Mouse (Mus musculus) limb, embryonic 13.5 days (tissue): ENCODE results near the gene Entr1. TPM values are rescaled to one million over a fixed set of nuclear protein-coding genes. Genes with fewer than 3 reads are reported as not detected.

Source experiments
- ATAC-seq: fragments of 200-750 bp; cut with Nextera tagmentation; 2 replicates; pipeline ENCODE4 v1.8.0; 2017; ENCODE audit warnings: low read depth, moderate number of reproducible peaks, moderate TSS enrichment; ENCODE audit not compliant: low FRiP score
- H3K27ac ChIP-seq: fragments of 300-500 bp; sonication (generic); 2 replicates; pipeline ENCODE4 v1.5.1; 2015; ENCODE audit warnings: inconsistent platforms, mild to moderate bottlenecking, moderate library complexity
- H3K27me3 ChIP-seq: fragments of 300-500 bp; sonication (generic); 2 replicates; pipeline ENCODE4 v1.6.1; 2015; ENCODE audit warnings: mild to moderate bottlenecking, inconsistent platforms
- H3K36me3 ChIP-seq: fragments of 300-500 bp; sonication (generic); 2 replicates; pipeline ENCODE4 v1.6.1; 2015; ENCODE audit warnings: inconsistent platforms, mild to moderate bottlenecking, moderate library complexity
- H3K4me1 ChIP-seq: fragments of 300-500 bp; sonication (generic); 2 replicates; pipeline ENCODE4 v1.6.1; 2015; ENCODE audit warnings: inconsistent platforms
- H3K4me2 ChIP-seq: fragments of 300-500 bp; sonication (generic); replicated peaks from 2 replicates; pipeline ENCODE4 v1.6.1; 2015; ENCODE audit warnings: inconsistent platforms, mild to moderate bottlenecking, moderate library complexity
- H3K4me3 ChIP-seq: fragments of 300-500 bp; sonication (generic); 2 replicates; pipeline ENCODE4 v1.5.1; 2015; ENCODE audit warnings: moderate library complexity, mild to moderate bottlenecking, inconsistent platforms
- H3K9ac ChIP-seq: fragments of 300-500 bp; sonication (generic); 2 replicates; pipeline ENCODE4 v1.6.1; 2015; ENCODE audit warnings: mild to moderate bottlenecking, inconsistent platforms
- H3K9me3 ChIP-seq: fragments of 300-500 bp; sonication (generic); 2 replicates; pipeline ENCODE4 v1.6.1; 2016; ENCODE audit warnings: inconsistent platforms
- WGBS: fragments of 180-500 bp; shearing (Covaris S2); methylation state at CpG from one replicate; pipeline ENCODE4 v1.1.7; 2015; 5-methylcytosine and 5-hydroxymethylcytosine counted together
- polyA plus RNA-seq: library from polyadenylated mRNA; unstranded; fragments of >200 nt; fragmentation: Nextera tagmentation; extraction: Ambion mirVana; gene quantifications from 2 replicates; pipeline ENCODE4 v1.2.1, GENCODE M21; 2015

The Entr1 gene
- polyA plus RNA-seq, 1 experiment from 2014 or later = 146 TPM

DNA sequence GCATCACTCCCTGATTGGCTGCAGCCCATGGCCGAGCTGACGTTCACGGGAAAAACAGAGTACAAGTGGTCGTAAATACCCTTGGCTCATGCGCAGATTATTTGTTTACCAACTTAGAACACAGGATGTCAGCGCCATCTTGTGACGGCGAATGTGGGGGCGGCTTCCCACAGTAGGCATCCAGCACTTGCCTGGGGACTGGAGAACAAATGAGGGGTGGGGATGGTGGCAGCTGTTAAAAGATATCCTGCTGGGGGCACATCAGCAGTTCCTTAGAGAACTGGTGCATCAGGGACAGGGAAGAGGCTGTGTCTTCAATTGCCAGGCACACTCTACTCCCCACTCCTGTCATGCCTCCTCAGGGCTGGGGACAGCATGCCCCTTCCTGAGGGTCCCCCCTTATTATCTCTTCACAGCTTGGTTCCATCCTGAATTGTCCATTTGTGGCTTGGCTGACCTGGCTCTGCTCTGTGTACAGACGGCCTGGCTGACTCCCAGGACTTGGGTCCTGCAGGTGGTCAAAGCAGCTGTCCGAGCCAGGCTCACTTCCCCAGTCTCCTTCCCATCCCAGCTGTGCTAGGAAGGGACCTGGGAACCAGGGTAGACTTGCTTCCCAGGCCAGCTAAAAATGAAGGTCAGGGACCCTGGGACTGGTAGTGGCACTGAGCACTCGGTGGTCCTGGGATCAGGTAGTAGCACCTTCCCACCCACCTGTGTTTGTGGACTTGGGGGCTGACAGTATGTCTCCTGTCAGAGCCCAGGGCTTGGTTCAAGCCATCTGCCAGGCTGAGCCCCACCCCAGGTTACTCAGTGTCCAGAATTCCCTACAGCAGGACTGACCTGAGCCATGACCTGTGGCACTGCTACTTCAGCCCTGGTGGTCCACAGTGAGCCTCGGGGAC, 50.6 kb downstream of the Entr1 start:
- Histone ChIP-seq H3K9me3 (no peaks in the 10 kb centered on the region), H3K4me2 (no peak overlapping the region), H3K4me1 (no peaks in the 10 kb centered on the region), H3K36me3 (peaks cover 51% of the 10 kb centered on the region), H3K27ac (no peak overlapping the region), H3K4me3 (no peak overlapping the region), H3K27me3 (no peaks in the 10 kb centered on the region), H3K9ac (no peak overlapping the region)
- no peak for ATAC-seq
- 86% methylated on average over 9 of the region's 13 CpGs for WGBS

Other genes starting within 250 kb of the Entr1 start
- gene Lhx3, start 181.0 kb downstream of the Entr1 start, polyA plus RNA-seq = not detected in 2 replicates
- 14.9 and 16.0 TPM in 2 replicates for gene Qsox2, start 151.8 kb downstream of the Entr1 start, polyA plus RNA-seq
- 0.04 TPM in 1 of 2 replicates, not detected in the other for gene Ccdc187, start 94.8 kb downstream of the Entr1 start, polyA plus RNA-seq
- gene Gpsm1, start 73.8 kb downstream of the Entr1 start, polyA plus RNA-seq = 61.5 and 66.6 TPM in 2 replicates
- gene Dnlz, start 37.2 kb downstream of the Entr1 start, polyA plus RNA-seq = 28.8 and 29.0 TPM in 2 replicates
- gene Card9, start 28.4 kb downstream of the Entr1 start, polyA plus RNA-seq = 0.67 and 1.5 TPM in 2 replicates
- gene Snapc4, start 8.7 kb downstream of the Entr1 start, polyA plus RNA-seq = 29.3 and 36.1 TPM in 2 replicates
- gene Pmpca, start within 50 bp of the Entr1 start, polyA plus RNA-seq = 97.3 and 101 TPM in 2 replicates
- gene Inpp5e, start 19.9 kb upstream of the Entr1 start, polyA plus RNA-seq = 25.7 and 26.7 TPM in 2 replicates
- 24.9 and 28.1 TPM in 2 replicates for gene Sec16a, start 55.9 kb upstream of the Entr1 start, polyA plus RNA-seq
- gene Notch1, start 127.3 kb upstream of the Entr1 start, polyA plus RNA-seq = 13.7 and 15.5 TPM in 2 replicates
- 103 and 105 TPM in 2 replicates for gene Egfl7, start 190.7 kb upstream of the Entr1 start, polyA plus RNA-seq
- not detected in 2 replicates for gene Gm20532, start 197.3 kb upstream of the Entr1 start, polyA plus RNA-seq
- gene Agpat2, start 215.1 kb upstream of the Entr1 start, polyA plus RNA-seq = 23.1 and 24.6 TPM in 2 replicates
- 61.0 and 61.5 TPM in 2 replicates for gene Fam69b, start 239.1 kb upstream of the Entr1 start, polyA plus RNA-seq